Mouse (Mus musculus): ENCODE results near the gene C1qtnf4.

C1qtnf4 gene

DNA sequence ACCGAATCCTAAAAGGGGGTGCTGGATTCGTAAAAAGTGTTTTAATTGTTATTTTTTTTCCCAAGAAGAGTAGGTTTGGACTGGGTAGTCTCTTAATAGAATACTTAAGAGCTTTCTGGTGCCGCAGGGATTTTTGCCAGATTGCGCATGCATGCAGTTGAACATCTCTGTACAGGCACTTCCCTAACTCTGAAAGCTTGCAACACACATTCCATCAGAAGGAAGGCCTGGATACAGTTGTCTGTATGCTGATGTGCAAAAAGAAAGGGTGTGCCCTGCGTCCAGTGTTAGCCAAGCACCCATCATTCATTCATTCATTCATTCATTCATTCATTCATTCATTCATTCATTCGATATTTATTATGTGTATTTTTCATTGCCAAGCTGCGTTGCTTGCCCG is 54.1 kb downstream of the C1qtnf4 start:
- no peak for DNase-seq

Data from cerebellum, adult 11 months (tissue).